Mouse (Mus musculus) adrenal gland, adult (tissue): ENCODE results near the gene Prr12.

ENCODE experiments used
- DNase-seq, 2 experiments: peaks; one replicate each; pipeline ENCODE4 v3.0.0; 2022 to 2023; ENCODE audit warnings: low spot score in 1 of 2; ENCODE audit not compliant: inconsistent age in 2 of 2

Gene Prr12

DNA sequence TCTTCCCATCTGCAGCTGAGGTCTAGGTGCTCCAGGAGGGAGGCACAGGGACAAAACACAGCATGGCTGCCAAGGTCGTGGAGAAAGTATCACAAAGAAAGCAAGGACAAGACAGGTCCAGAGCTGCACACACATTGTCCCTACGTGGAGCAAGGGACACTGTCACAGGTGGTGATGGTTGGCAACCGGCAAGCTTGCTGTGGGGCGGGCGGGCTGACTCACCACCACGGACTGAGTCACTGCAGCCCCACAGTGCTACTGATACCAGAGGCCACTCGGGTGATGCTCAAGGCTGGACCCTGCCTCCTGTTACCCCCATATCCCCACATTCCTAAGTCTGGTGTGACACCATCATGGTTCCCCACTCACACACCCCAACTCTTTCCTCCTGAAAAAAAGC lies 50.2 kb downstream of the Prr12 start:
- DNase-seq = peak; percentile 75 to 80

DNA sequence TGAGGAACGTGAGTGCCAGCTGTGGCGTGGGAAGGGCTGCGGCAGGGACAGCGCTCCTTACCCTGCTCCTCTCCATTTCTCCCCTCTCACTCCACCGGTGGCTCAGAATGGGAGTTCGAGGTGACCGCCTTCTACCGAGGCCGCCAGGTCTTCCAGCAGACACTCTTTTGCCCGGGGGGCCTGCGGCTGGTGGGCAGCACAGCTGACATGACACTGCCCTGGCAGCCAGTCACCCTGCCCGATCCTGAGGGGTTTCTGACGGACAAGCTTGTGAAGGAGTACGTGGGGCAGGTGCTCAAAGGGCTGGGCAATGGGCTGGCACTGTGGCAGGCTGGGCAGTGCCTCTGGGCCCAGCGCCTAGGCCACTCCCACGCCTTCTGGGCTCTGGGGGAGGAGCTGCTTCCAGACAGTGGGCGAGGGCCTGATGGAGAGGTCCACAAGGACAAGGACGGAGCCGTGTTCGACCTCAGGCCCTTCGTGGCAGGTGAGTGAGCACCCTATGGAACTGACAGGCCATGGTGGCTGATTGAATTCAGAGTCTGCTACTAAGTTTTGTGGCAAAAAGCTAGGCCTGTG lies 52.1 kb downstream of the Prr12 start:
- no peak for DNase-seq

DNA sequence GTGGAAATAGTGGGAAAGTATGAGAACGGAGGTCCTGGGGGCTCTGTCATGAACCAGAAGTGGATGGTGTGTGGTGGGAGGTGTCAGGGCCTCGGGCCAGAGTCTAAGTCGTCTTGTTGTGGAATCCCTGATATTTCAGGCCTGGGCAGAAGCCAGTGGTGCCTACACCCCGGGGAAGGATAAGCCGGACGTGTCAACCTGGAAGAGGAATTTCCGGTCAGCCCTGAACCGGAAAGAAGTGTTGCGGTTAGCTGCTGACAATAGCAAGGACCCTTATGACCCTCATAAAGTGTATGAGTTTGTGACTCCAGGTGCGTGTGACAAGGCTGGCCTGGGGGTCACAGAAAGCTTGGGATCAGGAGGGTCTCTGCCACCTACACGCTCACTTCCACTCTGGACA lies 52.9 kb downstream of the Prr12 start:
- peak in 1 of 2 experiments; percentile 64 for DNase-seq

DNA sequence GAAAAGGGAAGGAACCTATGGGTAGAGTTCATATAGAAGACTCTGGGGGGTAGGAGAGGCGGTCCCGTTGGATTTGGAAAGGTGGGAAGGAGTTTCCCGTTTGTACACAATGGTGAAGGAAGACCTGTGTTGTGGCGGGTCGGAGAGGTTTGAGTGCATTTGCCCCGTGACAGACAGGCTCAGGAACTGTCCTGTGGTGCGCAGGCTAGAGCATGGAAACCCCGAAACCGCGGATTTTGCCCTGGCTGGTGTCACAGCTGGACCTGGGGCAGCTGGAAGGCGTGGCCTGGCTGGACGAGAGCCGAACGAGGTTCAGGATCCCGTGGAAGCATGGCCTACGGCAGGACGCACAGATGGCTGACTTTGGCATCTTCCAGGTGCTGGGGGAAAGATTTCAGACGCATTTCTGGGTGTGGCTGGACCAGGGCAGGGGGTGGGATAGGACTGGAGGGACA lies 54.2 kb downstream of the Prr12 start, which contains the start of gene Bcl2l12:
TSS of gene Bcl2l12 (minus strand) at position 212 of the 455 bp plus-strand sequence.
- peak; percentile 81 to 90 for DNase-seq

DNA sequence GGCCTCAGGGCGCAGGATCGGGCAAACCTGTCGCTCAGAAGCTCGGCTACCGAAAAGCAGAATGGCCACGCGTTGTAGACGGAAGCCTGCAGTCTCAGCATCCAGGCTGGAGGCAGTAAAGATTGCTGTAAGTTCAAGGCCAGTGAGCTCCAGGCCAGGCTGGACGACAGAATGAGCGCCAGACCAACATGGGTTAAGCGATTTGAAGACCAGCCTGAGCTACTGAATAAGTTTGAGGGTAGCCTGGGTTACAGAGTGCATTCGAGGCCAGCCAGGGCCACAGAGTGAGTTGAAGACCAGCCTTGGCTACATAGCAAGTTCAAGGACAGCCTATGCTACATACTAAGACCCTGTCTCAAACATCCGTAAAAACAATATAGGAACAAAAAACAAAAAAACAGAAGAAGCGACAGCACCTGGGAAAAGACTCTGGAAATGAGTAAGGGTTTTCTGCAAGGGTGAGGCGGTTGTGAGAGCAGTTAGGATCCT lies 54.7 kb downstream of the Prr12 start:
- DNase-seq = no peak

DNA sequence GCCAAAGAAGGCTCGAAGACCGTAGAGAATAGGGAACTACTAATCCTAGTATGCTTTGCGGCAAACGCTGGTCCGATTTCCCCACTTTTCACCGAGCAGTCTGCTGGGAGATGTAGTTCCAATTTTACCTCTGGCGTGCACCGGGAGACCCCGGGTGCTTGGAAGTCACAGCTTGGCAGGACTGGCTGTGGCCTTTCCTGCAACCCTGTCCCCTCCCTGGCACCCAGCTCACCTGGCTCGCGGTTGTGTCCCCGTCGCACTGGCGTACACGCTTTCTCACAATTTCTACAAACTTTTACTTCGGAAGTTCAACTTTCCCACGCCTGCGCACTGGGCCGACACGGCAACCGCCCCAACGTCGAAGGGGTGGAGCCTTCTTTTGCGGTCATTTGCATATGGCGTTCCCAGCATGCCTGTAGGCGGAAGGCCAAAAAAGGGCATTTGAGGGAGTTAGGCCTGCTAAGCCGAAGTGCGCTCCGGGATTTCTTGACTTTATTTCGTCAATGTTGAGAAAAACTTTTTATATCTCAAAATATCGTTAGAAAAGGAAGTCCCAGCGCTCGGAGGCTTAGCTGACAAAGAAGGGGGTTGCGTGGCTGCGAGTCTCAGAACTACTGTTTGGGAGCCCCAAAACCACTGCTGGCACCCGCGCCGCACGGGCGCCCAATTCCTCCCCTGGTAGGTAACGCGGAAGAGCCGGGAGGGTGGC lies 55.3 kb downstream of the Prr12 start, which contains the start of gene Irf3:
TSS of gene Irf3 (plus strand) at position 418 of the 709 bp plus-strand sequence.
- peak; percentile 97 to 99 for DNase-seq

DNA sequence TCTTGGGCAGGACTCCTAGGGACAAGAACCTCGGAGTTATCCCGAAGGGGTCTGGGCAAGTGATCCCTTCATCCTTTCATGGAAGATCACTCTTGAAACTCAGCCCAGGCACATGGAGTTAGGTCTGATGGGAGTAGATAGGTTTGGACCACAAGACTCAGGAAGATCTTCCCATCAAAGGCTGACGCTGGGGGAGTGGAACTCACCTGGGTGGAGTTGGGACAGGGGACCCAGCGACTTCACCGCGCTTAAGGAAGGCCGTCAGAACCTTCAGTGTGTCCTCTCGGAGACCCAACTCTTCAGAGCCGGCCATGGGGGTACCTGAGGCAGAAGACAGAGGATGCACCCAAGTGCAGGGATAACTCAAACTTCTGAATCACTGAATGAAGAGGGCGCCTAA lies 56.0 kb downstream of the Prr12 start:
- DNase-seq = peak in 1 of 2 experiments; percentile 62

DNA sequence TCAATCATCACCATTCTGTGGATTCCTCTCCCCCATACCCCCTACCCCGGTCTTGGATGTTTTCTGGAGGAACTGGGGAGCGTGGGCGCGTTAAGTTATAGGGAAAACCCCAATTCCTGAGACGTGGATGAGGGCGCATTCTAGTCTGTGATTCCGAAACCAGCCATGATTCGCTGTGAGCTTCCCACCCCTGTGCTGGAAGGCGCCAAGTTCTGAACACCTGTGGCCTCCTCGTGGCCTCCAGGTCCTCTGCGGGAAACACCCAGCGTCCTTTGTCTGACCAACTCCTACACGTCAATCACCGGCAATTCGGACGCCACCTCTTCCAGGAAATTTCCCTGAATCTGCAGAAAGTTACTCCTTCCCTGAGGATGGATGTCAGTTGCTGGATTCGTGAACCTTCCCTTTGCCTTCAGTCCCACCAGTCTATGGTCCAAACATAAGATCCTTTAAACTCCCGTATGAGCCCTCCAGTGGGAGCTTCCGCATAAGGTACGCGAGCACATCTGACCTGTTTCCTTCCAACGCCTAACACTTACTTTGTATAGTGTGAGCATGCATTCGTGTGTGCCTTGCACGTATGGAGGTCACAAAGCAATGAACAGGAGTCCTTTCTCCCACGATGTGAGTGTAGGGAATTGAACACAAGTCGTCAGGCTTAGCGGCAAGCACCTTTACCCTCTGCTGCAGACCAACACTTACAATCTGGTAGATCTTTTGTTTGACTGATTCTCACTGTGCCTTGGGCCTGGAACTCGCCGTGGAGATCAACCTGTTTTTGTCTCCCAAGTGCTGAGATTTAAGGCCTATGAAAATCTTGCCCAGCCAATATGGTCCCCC lies 65.6 kb downstream of the Prr12 start:
- DNase-seq = no peak

DNA sequence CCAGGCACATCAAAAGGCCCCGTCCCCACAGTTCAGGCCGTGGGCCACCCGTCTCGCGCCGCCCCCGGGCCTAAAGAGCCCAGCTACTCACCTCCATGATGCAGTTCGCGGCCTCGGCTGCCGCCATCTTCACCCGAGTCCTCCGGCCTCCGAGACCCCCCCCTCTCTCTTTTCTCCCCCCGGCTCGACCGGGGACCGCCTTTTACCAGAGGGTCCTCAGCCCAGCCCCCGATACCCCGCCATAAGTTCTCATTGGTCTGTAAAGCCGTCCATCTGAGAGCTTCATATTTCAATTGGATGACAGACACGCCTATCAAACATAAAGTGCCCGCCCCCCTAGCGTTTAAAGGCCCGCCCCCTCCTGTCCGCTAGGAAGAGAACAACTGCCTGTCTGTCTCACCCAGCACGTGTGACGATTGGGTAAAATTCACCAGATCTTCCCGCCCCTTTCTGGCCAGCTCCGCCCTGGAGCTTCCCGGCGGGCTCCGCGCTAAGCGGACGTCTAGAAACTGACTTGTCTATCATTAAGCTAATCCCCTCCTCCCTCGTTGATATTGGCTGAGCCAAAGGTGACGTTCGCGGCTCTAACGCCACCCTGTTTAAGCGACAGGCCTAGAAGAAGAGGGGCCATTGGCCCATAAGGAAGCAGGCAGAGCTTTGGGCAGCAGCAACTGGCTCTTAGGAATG lies 66.3 kb downstream of the Prr12 start, which contains the start of gene Prmt1:
TSS of gene Prmt1 (minus strand) at position 377 of the 687 bp plus-strand sequence.
- DNase-seq = peak; percentile 99 to 100

DNA sequence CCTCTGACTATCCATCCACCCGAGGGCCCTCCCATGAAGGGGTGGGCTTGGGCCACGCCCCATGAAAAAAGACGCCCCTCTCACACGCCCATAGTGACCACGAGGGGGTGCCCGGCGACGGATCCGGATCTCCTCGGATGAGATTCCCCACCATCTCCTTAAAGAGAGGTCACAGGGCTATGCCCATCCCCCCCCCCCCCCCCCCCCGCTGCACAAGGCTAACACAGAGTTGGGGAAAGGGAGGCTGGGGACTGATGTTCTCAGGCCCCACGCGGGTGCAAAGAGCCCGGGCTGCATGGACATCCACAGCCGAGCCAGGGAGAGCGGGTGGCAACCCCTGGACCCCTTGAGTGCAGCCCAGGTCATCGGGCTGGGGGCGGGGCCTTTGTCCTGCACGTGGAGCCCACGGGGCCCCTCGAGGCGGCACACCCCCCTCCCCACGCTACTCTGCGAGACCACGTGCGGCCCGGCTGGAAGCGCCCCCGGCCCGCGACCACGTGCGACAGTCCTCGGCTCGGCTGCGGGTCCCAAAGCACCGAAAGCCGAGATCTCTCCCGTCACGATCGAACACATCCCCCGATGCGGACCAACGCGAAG lies 67.0 kb downstream of the Prr12 start:
- peak; percentile 85 to 90 for DNase-seq

DNA sequence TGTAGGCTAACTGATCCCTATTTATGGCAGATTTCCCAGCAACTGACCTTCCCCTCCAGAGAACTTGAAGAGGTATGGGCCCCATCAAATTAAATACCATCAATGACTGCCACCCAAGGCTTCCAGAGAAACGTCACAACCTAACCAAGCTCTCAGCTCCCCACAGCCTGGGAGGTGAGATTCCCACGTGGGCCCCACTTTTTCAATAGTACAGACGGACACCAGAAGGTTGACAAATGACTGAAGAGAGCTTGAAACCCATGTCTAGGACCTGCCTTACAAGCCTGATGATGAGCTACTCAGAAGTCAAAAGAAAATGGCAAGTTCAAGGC lies 67.9 kb downstream of the Prr12 start:
- peak in 1 of 2 experiments; percentile 67 for DNase-seq

DNA sequence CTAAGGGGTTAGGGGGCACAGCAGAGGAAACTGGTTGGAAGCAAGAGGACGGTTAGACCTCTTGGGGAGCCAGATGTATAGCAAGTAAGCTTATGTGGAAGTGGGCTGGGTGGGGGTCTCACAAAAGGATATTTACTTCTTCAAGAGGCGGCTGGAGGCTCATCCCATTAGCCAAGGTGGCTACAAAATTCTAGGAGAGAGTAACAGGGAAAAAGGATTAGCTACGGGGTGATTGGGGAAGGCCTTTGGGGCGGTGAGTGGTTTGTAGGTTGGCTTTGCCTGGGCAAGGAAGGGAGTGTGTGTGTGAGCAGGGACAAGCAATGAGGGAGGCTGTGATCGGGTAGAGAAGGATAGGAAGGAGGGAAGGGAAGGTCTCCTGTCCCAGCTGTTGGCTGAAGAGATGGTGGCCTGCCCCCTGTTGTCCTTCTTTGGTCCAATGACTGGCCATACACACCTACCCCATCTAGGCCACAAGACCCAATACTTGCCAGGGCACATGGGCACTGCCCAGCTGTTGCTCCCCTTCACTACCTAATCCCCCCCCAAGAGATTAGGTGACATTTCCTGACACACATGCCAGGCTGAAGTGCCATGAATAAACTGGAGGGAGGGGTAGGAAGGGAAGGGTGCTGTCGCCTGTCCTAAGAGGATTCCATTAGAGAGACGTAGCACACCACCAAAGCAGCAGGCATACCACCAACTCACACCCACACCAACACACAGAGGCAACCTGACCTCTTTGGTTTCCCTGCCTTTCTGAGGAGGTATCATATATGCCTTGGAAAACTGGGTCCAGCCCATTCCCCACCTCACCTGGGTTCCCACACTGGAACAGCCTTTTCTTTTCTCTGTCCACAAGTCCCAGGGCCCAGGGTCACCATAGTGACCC lies 68.5 kb downstream of the Prr12 start:
- DNase-seq = no peak

DNA sequence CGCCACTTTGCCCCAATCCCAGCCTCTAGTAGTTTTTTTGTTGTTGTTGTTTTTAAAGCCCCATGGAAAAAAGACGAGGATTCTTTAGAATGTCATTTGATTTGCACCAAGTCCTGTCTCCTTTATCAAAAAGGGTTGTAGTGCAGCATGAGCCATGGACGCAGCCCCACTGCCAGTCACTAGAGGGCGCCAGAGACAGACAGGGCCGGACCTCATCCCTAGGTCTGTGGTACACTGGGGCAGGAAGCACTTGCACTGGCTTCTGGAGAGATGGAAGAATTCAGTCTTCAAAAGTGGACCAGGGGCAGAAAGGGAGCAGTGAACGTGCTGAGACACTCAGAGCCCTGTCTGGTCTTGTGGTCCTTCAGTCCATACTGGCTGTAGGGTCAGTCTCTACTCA lies 69.6 kb downstream of the Prr12 start:
- DNase-seq = peak; percentile 87 to 97

DNA sequence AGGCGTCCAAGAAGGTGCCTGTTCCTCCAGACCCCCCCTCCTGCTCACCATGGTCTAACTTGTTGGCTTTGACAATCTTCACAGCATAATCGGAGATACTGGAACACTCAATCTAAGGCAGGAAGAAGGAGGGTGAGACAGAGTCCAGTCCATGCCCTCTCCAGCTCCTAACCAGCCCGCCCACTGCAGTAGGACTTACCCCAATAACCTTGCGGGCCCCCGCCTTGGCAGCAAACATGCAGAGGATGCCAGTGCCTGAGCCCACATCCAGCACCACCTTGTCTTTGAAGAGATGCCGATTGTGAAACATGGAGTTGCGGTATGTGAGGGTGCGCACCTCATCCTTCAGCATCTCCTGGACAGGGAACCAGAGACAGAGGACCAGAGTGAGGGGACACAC lies 71.1 kb downstream of the Prr12 start:
- DNase-seq = no peak

DNA sequence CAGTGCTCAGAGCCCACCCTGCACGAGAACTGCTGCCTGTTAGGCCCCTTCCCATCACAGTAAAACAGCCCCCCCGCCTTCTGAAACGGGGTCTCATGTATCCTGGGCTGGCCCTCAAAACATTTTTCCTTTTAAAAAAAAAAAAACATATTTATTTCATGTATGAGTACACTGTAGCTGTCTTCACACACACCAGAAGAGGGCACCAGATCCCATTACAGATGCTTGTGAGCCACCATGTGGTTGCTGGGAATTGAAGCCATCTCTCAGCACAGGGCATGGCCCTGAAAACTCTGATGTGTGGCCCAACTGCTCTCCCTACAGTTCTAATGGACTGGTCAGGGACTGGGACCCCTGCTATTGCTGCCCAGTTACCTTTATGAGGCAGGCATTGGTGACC lies 74.4 kb downstream of the Prr12 start:
- no peak for DNase-seq
